Mouse (Mus musculus) neural tube, embryonic 14.5 days (tissue): ENCODE measurements around the gene Hoxc10. TPM values are rescaled to one million over a fixed set of nuclear protein-coding genes. Genes with fewer than 3 reads are reported as not detected.

ENCODE experiments used
- ATAC-seq: fragments of 200-750 bp; cut with Nextera tagmentation; 2 replicates; pipeline ENCODE4 v1.8.0; 2017; ENCODE audit warnings: low read depth, mild to moderate bottlenecking, moderate TSS enrichment, moderate library complexity
- H3K27ac ChIP-seq: fragments of 300-500 bp; sonication (generic); 2 replicates; pipeline ENCODE4 v1.5.1; 2014; ENCODE audit warnings: low read depth, mild to moderate bottlenecking, control low read depth, low read length, moderate library complexity, mixed read lengths
- H3K27me3 ChIP-seq: fragments of 300-500 bp; sonication (generic); 2 replicates; pipeline ENCODE4 v1.6.1; 2014; ENCODE audit warnings: low read length; ENCODE audit not compliant: control insufficient read depth, insufficient read depth
- H3K36me3 ChIP-seq: fragments of 300-500 bp; sonication (generic); 2 replicates; pipeline ENCODE4 v1.6.1; 2014; ENCODE audit warnings: low read length, mixed read lengths; ENCODE audit not compliant: control insufficient read depth, insufficient read depth
- H3K4me1 ChIP-seq: fragments of 300-500 bp; sonication (generic); 2 replicates; pipeline ENCODE4 v1.6.1; 2014; ENCODE audit warnings: low read length; ENCODE audit not compliant: control insufficient read depth, insufficient read depth
- H3K4me2 ChIP-seq: fragments of 300-500 bp; sonication (generic); 2 replicates; pipeline ENCODE4 v1.6.1; 2014; ENCODE audit warnings: mild to moderate bottlenecking, low read depth, low read length, control low read depth
- H3K4me3 ChIP-seq: fragments of 300-500 bp; sonication (generic); 2 replicates; pipeline ENCODE4 v1.5.1; 2014; ENCODE audit warnings: low read depth, low read length, control low read depth, mixed read lengths
- H3K9ac ChIP-seq: fragments of 300-500 bp; sonication (generic); replicated peaks from 2 replicates; pipeline ENCODE4 v1.6.1; 2014; ENCODE audit warnings: low read depth, mild to moderate bottlenecking, control low read depth, low read length, mixed read lengths
- H3K9me3 ChIP-seq: fragments of 300-500 bp; sonication (generic); 2 replicates; pipeline ENCODE4 v1.6.1; 2016; ENCODE audit warnings: low read length; ENCODE audit not compliant: control insufficient read depth
- WGBS: fragments of 180-500 bp; shearing (Covaris S2); extraction: QIAGEN DNeasy Blood & Tissue Kit; methylation state at CpG from one replicate; pipeline ENCODE4 v1.1.7; 2014; 5-methylcytosine and 5-hydroxymethylcytosine counted together
- polyA plus RNA-seq: library from polyadenylated mRNA; unstranded; fragments of >200 nt; fragmentation: Nextera tagmentation; extraction: Ambion mirVana; gene quantifications from 2 replicates; pipeline ENCODE4 v1.2.1, GENCODE M21; 2014

Hoxc10 gene
- polyA plus RNA-seq, 1 experiment from 2014 or later = 94.7 TPM

DNA sequence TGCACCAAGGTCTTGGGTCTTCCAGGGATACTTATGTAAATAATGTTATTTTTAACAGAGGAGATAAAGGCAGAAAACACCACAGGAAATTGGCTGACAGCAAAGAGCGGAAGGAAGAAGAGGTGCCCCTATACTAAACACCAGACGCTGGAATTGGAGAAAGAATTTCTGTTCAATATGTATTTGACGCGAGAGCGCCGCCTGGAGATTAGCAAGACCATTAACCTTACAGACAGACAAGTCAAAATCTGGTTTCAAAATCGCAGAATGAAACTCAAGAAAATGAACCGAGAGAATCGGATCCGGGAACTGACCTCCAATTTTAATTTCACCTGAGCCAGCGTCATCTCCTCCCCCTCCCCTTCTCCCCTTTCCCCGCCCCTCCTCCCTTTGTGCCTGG, 4.1 kb downstream of the Hoxc10 start:
- H3K4me2 ChIP-seq = peak overlapping the region; percentile 94
- H3K9me3 ChIP-seq = no peaks in the 10 kb centered on the region
- H3K27me3 ChIP-seq = peaks cover 7% of the 10 kb centered on the region; the same call in 1 of the 2 replicates
- H3K36me3 ChIP-seq = no peaks in the 10 kb centered on the region
- ATAC-seq = no peak
- H3K27ac ChIP-seq = peak overlapping the region; percentile 99
- H3K4me3 ChIP-seq = peak overlapping the region; percentile 87
- WGBS = under 1% methylated on average over 12 of the region's 12 CpGs
- peak overlapping the region; percentile 100 for H3K9ac ChIP-seq
- peaks cover 9% of the 10 kb centered on the region; the same call in 1 of the 2 replicates for H3K4me1 ChIP-seq

DNA sequence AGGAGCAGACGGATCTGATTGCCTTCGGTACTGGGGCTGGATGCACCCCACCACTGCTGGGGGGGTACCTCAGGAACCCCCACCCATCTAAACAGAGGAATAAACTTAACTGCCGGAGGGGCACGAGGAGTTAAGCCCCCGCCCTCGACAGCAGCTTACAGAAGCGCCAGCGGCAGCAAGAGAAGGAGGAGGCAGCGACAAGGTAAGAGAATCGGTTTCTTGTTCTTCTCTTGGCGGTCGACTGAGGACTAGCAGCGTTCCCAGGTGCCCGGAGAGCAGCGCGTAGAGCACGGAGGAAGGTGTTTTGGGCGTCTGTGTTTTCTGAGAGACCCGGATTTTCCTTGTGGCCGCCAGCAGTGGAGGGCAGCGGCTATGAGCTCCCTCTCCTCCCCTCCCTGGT, 5.7 kb downstream of the Hoxc10 start:
- Histone ChIP-seq H3K27ac (peak overlapping the region; percentile 99), H3K27me3 (no peaks in the 10 kb centered on the region; the same call in 1 of the 2 replicates), H3K9ac (peak overlapping the region; percentile 100), H3K36me3 (no peaks in the 10 kb centered on the region), H3K4me1 (peaks cover 9% of the 10 kb centered on the region; the same call in 1 of the 2 replicates), H3K4me3 (peak overlapping the region; percentile 87), H3K9me3 (no peaks in the 10 kb centered on the region), H3K4me2 (peak overlapping the region; percentile 94)
- 2% methylated on average over 21 of the region's 21 CpGs for WGBS
- no peak for ATAC-seq

- Histone ChIP-seq H3K4me1 (peaks cover 9% of the 10 kb centered on the region; the same call in 1 of the 2 replicates), H3K27ac (peak overlapping the region; percentile 99), H3K4me2 (peak overlapping the region; percentile 94), H3K9ac (peak overlapping the region; percentile 100), H3K27me3 (no peaks in the 10 kb centered on the region; the same call in 1 of the 2 replicates), H3K9me3 (no peaks in the 10 kb centered on the region), H3K4me3 (peak overlapping the region; percentile 87), H3K36me3 (no peaks in the 10 kb centered on the region)
- ATAC-seq = no peak
- WGBS = 0% methylated on average over 6 of the region's 6 CpGs
Measured at GRCm38 (mm10) chr15:102972753-102973152, 6.2 kb downstream of the Hoxc10 start.

DNA sequence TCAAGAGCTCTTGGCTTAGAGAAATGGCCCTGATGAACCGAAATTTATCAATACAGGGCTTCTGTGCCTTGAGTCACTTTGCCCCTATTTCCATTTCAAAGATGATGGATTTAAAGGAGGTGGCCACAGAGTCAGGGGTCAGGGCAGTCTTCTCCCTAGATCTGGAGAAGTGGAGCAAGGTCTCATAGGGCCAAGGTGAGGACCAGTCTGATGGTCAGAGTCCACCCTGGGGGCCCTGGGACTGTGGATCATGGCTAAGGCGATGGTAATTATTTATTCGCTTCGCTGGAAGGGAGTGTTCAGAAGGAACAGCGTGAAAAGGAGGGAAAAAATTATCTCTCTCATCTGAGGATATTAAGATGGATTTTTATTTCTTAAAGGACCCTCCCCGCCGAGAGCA, 8.4 kb downstream of the Hoxc10 start:
- H3K27me3 ChIP-seq = no peaks in the 10 kb centered on the region; the same call in 1 of the 2 replicates
- WGBS = 3% methylated on average over 7 of the region's 7 CpGs
- ATAC-seq = no peak
- H3K4me3 ChIP-seq = peak overlapping the region; percentile 87
- H3K9ac ChIP-seq = peak overlapping the region; percentile 100
- no peaks in the 10 kb centered on the region for H3K9me3 ChIP-seq
- no peaks in the 10 kb centered on the region for H3K36me3 ChIP-seq
- peak overlapping the region; percentile 99 for H3K27ac ChIP-seq
- peaks cover 11% of the 10 kb centered on the region for H3K4me1 ChIP-seq
- peak overlapping the region; percentile 94 for H3K4me2 ChIP-seq

DNA sequence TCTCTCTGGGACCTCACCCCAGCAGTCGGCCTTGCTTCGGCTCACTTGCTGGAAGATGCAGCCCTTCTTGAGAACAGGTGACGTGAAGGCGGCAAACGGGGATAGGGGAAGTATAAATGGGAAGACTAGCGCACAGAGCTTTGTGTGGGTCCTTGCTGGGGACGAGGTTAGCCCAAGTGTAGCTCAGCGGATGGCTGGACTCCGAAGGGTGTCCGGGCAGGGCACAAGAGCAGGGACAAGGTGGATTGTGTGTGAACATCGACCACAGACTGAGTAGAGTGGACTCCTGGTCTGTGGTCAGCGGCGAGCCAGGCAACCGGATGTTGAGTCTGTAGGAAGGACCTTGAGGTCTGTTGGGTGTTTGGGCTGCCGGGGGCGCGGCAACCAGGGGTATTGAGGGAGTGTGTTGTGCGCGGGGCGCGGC, 9.1 kb downstream of the Hoxc10 start:
- Histone ChIP-seq H3K4me2 (peak overlapping the region; percentile 94), H3K36me3 (no peaks in the 10 kb centered on the region), H3K4me1 (peaks cover 8% of the 10 kb centered on the region), H3K27ac (peak overlapping the region; percentile 99), H3K9ac (peak overlapping the region; percentile 100), H3K9me3 (no peaks in the 10 kb centered on the region), H3K27me3 (no peaks in the 10 kb centered on the region), H3K4me3 (peak overlapping the region; percentile 87)
- 1% methylated on average over 21 of the region's 21 CpGs for WGBS
- ATAC-seq = no peak

GRCm38 (mm10) chr15:102976171-102976570, 9.6 kb downstream of the Hoxc10 start, which contains the start of gene Hoxc9:
Hoxc9 (plus strand) TSS chr15:102976439.
- Histone ChIP-seq H3K4me3 (peak within 1 kb of the TSS; percentile 87), H3K36me3 (no peaks in the 10 kb centered on the region), H3K4me1 (peaks cover 8% of the 10 kb centered on the region), H3K9me3 (no peaks in the 10 kb centered on the region), H3K9ac (peak within 1 kb of the TSS; percentile 100), H3K27me3 (no peaks in the 10 kb centered on the region), H3K27ac (peak within 1 kb of the TSS; percentile 99), H3K4me2 (peak within 1 kb of the TSS; percentile 94)
- ATAC-seq = no peak
- 1% methylated on average over 19 of the region's 20 CpGs for WGBS

GRCm38 (mm10) chr15:102976631-102977422, 10.2 kb downstream of the Hoxc10 start:
- Histone ChIP-seq H3K4me2 (peak overlapping the region; percentile 94), H3K4me3 (peak overlapping the region; percentile 87), H3K9me3 (no peaks in the 10 kb centered on the region), H3K27ac (peak overlapping the region; percentile 99), H3K27me3 (no peaks in the 10 kb centered on the region), H3K36me3 (no peaks in the 10 kb centered on the region), H3K9ac (peak overlapping the region; percentile 100), H3K4me1 (peaks cover 8% of the 10 kb centered on the region)
- 2% methylated on average over 37 of the region's 37 CpGs for WGBS
- ATAC-seq = peak; percentile 14; the same call in 1 of the 2 replicates

DNA sequence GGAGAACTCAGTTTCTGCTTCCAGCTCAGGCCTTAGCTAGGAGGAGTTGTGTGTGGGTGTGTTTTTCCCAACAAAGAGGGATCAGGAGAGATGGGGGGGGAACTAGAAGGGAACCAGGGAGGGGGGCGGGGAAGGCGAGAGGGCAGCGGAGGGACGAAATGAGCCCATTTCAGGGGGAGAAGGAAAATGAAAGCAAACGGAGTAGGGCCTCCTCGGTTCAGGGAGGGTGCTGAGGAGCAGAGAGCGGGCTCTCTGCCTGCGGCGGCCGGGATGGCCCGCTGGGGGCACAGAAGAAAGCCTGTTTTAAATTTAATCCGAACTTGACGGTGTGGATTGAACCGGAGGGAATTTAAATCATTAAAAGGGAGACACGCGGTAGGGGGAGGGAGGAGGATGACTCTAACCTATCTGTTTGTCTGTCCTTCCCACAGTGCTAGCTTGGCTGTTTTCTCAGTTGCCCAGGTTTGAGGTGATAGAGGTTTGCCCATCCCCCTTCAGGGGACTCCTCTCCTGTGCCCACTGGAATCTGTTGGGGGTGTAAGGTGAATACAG, 10.9 kb downstream of the Hoxc10 start:
- H3K4me3 ChIP-seq = peak overlapping the region; percentile 87
- no peaks in the 10 kb centered on the region for H3K27me3 ChIP-seq
- 1% methylated on average over 16 of the region's 16 CpGs for WGBS
- peak overlapping the region; percentile 94 for H3K4me2 ChIP-seq
- H3K36me3 ChIP-seq = no peaks in the 10 kb centered on the region
- peaks cover 7% of the 10 kb centered on the region for H3K4me1 ChIP-seq
- H3K9ac ChIP-seq = peak overlapping the region; percentile 100
- ATAC-seq = peak; percentile 3; the same call in 1 of the 2 replicates
- H3K9me3 ChIP-seq = no peaks in the 10 kb centered on the region
- H3K27ac ChIP-seq = peak overlapping the region; percentile 99
